Mouse (Mus musculus): Measurements from ENCODE around the gene Faim. TPM values are rescaled to one million over a fixed set of nuclear protein-coding genes. Genes with fewer than 3 reads are reported as not detected.
A peak's percentile ranks its signal among the peaks of the same experiment; 100 is the strongest.

Gene Faim
- polyA plus RNA-seq (2015; fragmentation: Nextera tagmentation; extraction: Ambion mirVana) = 26.6 and 33.5 TPM in 2 replicates

DNA sequence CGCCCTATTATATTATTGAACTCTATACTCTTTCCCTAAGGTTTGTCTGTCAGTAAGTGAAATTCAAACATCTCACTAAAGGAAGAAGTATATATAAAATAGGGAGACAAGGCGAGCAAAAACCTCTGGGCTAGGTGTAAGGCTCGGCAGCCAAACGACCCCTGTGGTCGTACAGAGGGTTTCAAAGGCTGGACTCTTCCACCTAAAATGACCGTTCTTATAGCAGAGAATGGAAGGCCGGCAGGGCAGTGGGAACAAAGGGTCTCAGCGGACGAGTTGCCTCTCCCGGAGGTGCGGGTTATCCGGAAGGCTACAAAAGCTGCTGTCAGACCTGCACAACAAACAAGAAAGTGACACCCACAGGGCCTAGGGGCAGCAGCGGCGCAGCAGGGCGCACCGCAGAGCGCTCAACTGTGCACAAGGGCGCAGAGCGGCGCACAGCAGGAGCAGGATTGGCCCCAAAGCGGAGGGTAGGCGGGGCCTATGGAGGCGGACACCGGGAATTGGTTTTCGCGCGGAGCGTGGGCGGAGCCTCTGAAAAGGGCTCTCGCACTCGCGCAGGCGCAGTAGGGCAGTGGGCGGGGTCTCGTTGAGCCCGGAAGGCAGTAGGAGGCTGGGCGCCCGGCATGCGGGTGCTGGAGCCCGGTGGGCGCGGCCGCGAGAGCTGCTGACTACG, at the start of gene Faim:
Faim (plus strand) TSS at position 574 of the 676 bp plus-strand sequence.
- Histone ChIP-seq H3K36me3 (no peaks in the 10 kb centered on the region), H3K4me2 (peak within 1 kb of the TSS; percentile 82), H3K9ac (peak within 1 kb of the TSS; percentile 85), H3K9me3 (no peaks in the 10 kb centered on the region), H3K4me3 (peak within 1 kb of the TSS; percentile 76), H3K27me3 (replicated peaks) (peaks cover 32% of the 10 kb centered on the region), H3K27ac (replicated peaks) (peak within 1 kb of the TSS; percentile 46; the same call in 1 of the 2 replicates), H3K4me1 (peaks cover 12% of the 10 kb centered on the region)
- WGBS = 2% methylated on average over 45 of the region's 45 CpGs
- peak; percentile 98 for ATAC-seq (ENCODE audit: extremely low read depth, insufficient number of reproducible peaks, low FRiP score, low TSS enrichment)

DNA sequence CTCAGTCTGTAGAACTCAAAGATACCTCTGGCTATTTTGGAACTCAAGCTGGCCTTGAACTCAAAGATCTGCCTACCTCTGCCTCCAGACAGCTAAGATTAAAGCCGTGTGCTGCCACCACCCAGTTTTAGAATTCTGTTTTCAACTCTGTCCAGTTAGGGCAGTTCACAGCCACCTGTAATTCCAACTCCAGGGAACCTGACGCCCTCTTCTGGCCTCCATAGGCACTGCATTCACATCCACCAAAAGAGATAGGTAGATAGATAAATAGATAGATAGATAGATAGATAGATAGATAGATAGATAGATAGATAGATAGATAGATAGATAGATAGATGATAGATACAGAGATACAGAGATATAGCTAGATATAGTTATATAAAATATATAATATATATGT, 46.9 kb upstream of the Faim start:
- Histone ChIP-seq H3K36me3 (no peaks in the 10 kb centered on the region), H3K4me2 (no peak overlapping the region), H3K9me3 (no peaks in the 10 kb centered on the region), H3K4me3 (no peak overlapping the region), H3K4me1 (no peaks in the 10 kb centered on the region), H3K27ac (replicated peaks) (no peak overlapping the region), H3K9ac (no peak overlapping the region), H3K27me3 (replicated peaks) (peaks cover 26% of the 10 kb centered on the region)
- WGBS = 16% methylated on average over 2 of the region's 2 CpGs
- no peak for ATAC-seq (ENCODE audit: extremely low read depth, insufficient number of reproducible peaks, low FRiP score, low TSS enrichment)

DNA sequence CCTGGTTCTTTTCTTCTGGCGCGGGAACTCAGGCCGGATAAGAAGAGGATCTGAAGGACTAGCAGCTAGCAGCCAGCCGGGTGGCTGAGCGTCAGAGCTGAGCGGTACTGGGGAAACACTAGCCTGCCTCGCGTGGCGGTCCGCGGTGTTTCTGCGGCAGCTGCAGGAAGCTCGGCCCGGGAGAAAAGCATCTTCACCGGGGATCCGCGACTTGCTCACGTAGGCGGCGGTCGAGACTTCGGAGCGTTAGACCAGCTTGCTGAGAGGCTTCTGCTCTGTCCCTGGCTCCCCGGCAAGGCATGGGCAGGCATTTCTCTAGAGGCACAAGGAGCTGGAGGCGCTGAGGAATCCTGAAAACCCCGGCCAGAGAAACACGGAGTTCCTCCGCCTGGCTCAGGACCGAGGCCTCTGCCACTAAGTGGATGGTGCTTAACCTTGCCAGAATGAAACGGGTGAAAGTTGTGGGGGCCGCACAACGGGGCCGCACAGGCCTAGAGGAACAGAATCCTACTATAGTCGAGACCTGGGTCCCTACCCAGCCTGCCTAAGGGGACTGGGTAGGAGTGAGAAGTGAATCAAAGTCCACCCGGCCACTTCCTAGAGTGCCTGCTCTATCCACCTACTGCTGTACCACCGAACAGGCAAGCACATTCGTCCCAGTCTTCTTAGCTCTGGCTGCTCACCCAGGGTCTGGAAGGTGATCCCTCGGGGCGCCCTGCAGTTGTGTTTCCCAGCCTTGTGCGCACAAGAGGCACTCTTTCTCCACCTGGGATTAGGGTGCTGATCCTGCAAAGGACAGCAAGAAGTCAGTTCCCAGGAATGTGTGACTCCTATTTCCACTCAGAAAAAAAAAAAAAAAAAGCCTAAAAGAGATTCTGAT, 33.8 kb upstream of the Faim start:
- Histone ChIP-seq H3K36me3 (no peaks in the 10 kb centered on the region), H3K9ac (no peak overlapping the region), H3K4me1 (peaks cover 34% of the 10 kb centered on the region), H3K9me3 (no peaks in the 10 kb centered on the region), H3K27me3 (replicated peaks) (peaks cover 89% of the 10 kb centered on the region), H3K27ac (replicated peaks) (no peak overlapping the region), H3K4me3 (peak overlapping the region; percentile 35), H3K4me2 (peak overlapping the region; percentile 61)
- under 1% methylated on average over 40 of the region's 40 CpGs for WGBS
- no peak for ATAC-seq (ENCODE audit: extremely low read depth, insufficient number of reproducible peaks, low FRiP score, low TSS enrichment)

DNA sequence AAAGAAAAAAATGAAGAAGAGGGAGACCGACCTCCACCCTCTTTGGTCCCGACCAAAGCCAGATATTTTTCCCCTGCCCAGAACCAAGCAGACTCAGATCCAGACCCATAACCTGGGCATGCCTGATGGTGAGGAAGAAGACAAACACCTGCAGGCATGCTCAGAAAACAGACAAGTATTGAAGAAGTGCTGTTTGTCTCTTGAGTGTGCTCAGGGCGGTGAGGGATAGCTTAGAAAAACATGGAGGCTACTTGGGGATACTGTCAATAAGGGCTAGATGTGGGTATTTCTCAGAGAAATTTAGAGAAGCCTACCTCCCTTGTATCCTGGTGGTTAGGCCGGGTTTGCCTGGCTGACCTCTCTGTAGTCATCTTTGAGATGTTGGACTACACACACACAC, 32.9 kb upstream of the Faim start:
- no peak for ATAC-seq (ENCODE audit: extremely low read depth, insufficient number of reproducible peaks, low FRiP score, low TSS enrichment)
- H3K9me3 ChIP-seq = no peaks in the 10 kb centered on the region
- H3K36me3 ChIP-seq = no peaks in the 10 kb centered on the region
- 7% methylated on average over 4 of the region's 4 CpGs for WGBS
- H3K9ac ChIP-seq = no peak overlapping the region
- H3K4me3 ChIP-seq = no peak overlapping the region
- H3K27ac ChIP-seq (replicated peaks) = no peak overlapping the region
- H3K4me2 ChIP-seq = no peak overlapping the region
- H3K4me1 ChIP-seq = peaks cover 34% of the 10 kb centered on the region
- H3K27me3 ChIP-seq (replicated peaks) = peaks cover 95% of the 10 kb centered on the region

DNA sequence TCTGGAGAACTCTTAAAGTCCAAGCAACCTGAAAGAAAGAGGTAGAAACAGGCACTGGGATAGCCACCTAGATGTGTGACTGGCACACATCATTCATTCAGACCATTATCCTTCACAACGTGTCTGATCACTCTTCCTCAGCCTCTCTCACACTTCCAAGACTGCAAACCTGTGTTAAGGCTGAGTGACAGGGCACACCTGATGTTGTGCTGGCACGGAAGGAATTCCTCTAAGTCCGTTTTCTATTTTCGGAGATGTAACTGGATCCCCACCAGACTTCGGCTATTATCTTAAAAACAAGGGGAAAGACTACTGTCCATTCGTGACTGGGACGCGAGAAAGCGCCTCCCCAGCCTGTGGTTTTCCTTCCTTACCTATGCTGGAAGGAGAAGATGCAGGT, 32.3 kb upstream of the Faim start:
- no peak for ATAC-seq (ENCODE audit: extremely low read depth, insufficient number of reproducible peaks, low FRiP score, low TSS enrichment)
- Histone ChIP-seq H3K4me2 (no peak overlapping the region), H3K9ac (no peak overlapping the region), H3K27me3 (replicated peaks) (peaks cover 98% of the 10 kb centered on the region), H3K36me3 (no peaks in the 10 kb centered on the region), H3K9me3 (no peaks in the 10 kb centered on the region), H3K27ac (replicated peaks) (no peak overlapping the region), H3K4me1 (peaks cover 34% of the 10 kb centered on the region), H3K4me3 (no peak overlapping the region)
- WGBS = 1% methylated on average over 9 of the region's 9 CpGs

DNA sequence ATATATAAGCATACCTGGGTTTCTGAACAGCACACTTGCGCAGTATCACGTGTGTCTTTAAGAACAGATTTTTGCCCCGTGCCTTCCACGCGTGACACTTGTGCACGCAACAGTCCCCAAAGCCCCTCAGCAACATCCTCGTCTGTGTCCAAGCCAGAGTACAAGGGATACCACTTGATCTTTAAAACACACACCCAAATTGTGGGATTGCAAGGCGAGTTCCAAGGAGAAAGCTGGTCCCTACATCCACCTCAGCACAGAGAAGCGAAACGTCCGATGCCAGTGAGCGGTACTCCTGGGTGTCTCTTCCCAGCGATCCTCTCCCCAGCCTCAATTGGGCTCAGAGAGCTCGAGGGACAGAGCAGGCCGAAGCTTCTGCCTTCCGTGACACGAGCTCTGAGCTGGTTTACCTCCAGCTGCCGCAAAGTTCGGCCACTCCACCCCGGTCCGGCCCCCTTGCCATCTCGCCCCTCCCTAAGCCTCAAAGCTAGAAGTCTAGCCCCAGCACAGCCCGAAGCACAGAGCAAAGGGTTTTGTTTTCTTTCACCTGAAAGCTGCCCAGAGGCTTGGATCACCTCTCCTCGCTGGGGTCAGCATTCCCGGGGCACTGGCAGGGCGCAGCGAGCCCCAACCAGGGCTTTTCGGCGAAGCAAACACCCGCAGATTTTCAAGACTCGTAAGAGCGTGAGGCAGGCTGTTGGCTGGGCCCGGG, 31.6 kb upstream of the Faim start:
- no peaks in the 10 kb centered on the region for H3K36me3 ChIP-seq
- H3K27ac ChIP-seq (replicated peaks) = no peak overlapping the region
- H3K4me1 ChIP-seq = peaks cover 34% of the 10 kb centered on the region
- peak overlapping the region; percentile 38; the same call in 1 of the 2 replicates for H3K9ac ChIP-seq
- H3K4me2 ChIP-seq = peak overlapping the region; percentile 91
- H3K4me3 ChIP-seq = peak overlapping the region; percentile 57
- peaks cover 98% of the 10 kb centered on the region for H3K27me3 ChIP-seq (replicated peaks)
- no peaks in the 10 kb centered on the region for H3K9me3 ChIP-seq
- ATAC-seq (ENCODE audit: extremely low read depth, insufficient number of reproducible peaks, low FRiP score, low TSS enrichment) = no peak
- WGBS = 2% methylated on average over 33 of the region's 33 CpGs

DNA sequence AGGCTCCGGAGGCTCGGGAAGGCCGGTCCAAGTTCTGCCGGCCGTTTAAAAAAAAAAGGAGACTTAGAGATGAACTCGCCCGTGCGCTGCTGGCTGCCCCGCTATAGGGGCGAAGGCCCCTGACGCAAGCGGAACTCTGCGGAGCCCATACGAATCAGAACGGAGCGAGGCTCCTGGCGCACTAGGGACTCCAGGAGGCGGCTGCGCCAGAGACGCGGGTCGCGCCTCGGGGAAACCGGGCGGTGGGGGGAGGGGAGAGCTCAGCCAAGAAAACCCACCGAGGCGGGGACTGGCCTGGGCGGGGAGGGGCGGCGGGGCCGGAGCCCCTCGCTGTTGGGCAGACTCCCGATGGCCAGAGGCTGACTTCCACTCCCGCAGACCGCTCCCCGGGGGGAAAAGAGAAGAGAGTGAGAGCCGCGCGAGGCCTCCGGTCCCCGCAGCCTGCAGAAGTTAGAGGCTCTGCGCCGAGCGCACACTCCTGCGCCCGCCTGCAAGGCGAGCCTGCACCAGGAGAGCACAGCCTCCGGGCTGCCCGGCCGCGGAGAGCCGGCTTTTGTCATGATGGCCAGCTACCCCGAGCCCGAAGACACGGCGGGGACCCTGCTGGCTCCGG, 31.0 kb upstream of the Faim start, which contains the start of gene Foxl2:
Foxl2 (plus strand) TSS at position 186 of the 613 bp plus-strand sequence.
- Histone ChIP-seq H3K9me3 (no peaks in the 10 kb centered on the region), H3K4me2 (peak within 1 kb of the TSS; percentile 91), H3K4me1 (peaks cover 34% of the 10 kb centered on the region), H3K27ac (replicated peaks) (no peak within 1 kb of the TSS), H3K27me3 (replicated peaks) (peaks cover 99% of the 10 kb centered on the region), H3K9ac (peak within 1 kb of the TSS; percentile 44), H3K36me3 (no peaks in the 10 kb centered on the region), H3K4me3 (peak within 1 kb of the TSS; percentile 57)
- ATAC-seq (ENCODE audit: extremely low read depth, insufficient number of reproducible peaks, low FRiP score, low TSS enrichment) = no peak
- 1% methylated on average over 57 of the region's 58 CpGs for WGBS

DNA sequence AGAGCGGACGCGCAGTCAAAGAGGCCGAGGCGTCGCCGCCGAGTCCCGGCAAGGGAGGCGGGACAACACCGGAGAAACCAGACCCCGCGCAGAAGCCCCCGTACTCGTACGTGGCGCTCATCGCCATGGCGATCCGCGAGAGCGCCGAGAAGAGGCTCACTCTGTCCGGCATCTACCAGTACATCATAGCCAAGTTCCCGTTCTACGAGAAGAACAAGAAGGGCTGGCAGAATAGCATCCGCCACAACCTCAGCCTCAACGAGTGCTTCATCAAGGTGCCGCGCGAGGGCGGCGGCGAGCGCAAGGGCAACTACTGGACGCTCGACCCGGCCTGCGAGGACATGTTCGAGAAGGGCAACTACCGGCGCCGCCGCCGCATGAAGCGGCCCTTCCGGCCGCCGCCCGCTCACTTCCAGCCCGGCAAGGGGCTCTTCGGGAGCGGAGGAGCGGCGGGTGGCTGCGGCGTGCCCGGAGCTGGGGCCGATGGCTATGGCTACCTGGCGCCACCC, 30.4 kb upstream of the Faim start:
- Histone ChIP-seq H3K36me3 (no peaks in the 10 kb centered on the region), H3K4me3 (peak overlapping the region; percentile 57), H3K9me3 (no peaks in the 10 kb centered on the region), H3K27ac (replicated peaks) (no peak overlapping the region), H3K4me1 (peaks cover 34% of the 10 kb centered on the region), H3K4me2 (peak overlapping the region; percentile 91), H3K27me3 (replicated peaks) (peaks cover 99% of the 10 kb centered on the region), H3K9ac (peak overlapping the region; percentile 44)
- no peak for ATAC-seq (ENCODE audit: extremely low read depth, insufficient number of reproducible peaks, low FRiP score, low TSS enrichment)
- under 1% methylated on average over 60 of the region's 60 CpGs for WGBS

DNA sequence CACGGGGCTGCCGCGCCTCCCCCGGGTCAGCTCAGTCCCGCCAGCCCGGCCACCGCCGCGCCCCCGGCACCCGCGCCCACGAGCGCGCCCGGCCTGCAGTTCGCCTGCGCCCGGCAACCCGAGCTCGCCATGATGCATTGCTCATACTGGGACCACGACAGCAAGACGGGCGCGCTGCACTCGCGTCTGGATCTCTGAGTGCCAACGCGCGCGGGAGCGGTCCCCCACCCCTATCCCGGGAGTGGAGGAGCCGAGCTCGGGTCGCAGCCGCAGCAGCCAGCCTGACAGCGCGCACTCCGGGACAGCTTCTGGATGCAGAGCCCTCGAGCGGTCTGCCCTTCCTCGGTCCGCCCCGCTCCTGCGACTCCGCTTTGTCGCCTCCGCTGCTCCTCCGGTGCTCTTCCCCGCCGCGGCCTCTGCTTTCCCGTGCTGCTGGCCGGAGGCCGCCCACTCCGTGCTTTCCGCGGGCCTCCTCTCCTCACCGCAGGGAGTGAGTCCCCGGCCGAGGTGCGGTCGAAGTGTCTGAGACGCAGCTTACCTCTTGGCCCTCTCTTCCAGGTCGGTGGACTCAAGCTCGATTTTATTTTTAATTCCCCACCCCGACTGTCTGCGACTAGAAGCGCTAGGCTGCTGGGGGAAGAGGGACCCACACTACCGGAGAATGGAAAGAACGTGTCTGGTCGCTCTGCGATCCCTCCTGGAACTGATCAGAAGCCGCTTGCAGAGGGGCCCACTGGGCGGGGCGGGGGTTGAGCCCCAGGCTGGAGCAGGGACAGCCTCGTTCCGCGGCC, 29.4 kb upstream of the Faim start:
- peak overlapping the region; percentile 57 for H3K4me3 ChIP-seq
- H3K9me3 ChIP-seq = no peaks in the 10 kb centered on the region
- 0 out of 2 replicates have a peak, but pooled peaks have one; percentile 3 for ATAC-seq (ENCODE audit: extremely low read depth, insufficient number of reproducible peaks, low FRiP score, low TSS enrichment)
- H3K36me3 ChIP-seq = no peaks in the 10 kb centered on the region
- H3K27me3 ChIP-seq (replicated peaks) = peaks cover 99% of the 10 kb centered on the region
- H3K4me1 ChIP-seq = peaks cover 34% of the 10 kb centered on the region
- under 1% methylated on average over 76 of the region's 80 CpGs for WGBS
- H3K4me2 ChIP-seq = peak overlapping the region; percentile 91
- peak overlapping the region; percentile 44; the same call in 1 of the 2 replicates for H3K9ac ChIP-seq
- H3K27ac ChIP-seq (replicated peaks) = no peak overlapping the region

DNA sequence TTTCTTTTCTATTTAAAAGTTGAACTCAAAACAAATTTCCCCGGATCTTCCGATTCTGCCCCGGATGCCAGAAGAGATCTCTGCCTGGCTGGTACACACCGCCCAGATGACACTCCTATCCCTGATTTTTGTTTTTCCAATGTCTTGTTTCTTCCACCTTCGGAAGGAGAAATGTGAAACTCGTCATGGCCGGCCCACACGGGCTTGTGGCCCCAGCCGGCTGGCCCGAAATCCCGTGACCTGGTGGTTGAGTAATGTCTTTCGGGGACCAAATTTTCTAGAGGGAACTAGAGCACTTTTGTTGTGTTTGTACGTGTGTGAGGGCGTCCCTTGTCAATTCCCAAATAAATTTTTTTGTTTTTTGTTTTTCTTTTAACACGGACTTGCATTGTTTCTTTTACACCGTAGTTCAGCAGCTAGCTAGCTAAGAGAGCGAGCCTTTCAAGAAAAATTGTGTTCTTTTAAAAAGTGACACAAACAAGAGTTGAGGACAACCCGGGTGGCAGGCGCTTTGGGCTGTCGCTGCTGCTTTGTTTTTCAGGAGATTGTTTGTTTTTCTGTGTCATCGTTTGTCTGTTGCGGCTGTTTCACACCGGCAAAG, 28.3 kb upstream of the Faim start:
- 2% methylated on average over 23 of the region's 23 CpGs for WGBS
- H3K9me3 ChIP-seq = no peaks in the 10 kb centered on the region
- peaks cover 32% of the 10 kb centered on the region for H3K4me1 ChIP-seq

More for the DNA sequence above, 28.3 kb upstream of the Faim start:
- no peak for ATAC-seq (ENCODE audit: extremely low read depth, insufficient number of reproducible peaks, low FRiP score, low TSS enrichment)
- Histone ChIP-seq H3K4me3 (no peak overlapping the region), H3K4me2 (no peak overlapping the region), H3K9ac (no peak overlapping the region), H3K36me3 (no peaks in the 10 kb centered on the region), H3K27me3 (replicated peaks) (peaks cover 99% of the 10 kb centered on the region), H3K27ac (replicated peaks) (no peak overlapping the region)

Data from heart, embryonic 13.5 days (tissue).